Mouse (Mus musculus): ENCODE measurements around the gene Kdm4b. TPM values are rescaled to one million over a fixed set of nuclear protein-coding genes. Genes with fewer than 3 reads are reported as not detected.

The Kdm4b gene
- polyA plus RNA-seq (2015; fragmentation: Nextera tagmentation; extraction: Ambion mirVana) = 6.1 and 7.1 TPM in 2 replicates

- DNase-seq = peak; percentile 99
- H3K9me3 ChIP-seq (replicated peaks) = no peaks in the 10 kb centered on the region
- under 1% methylated on average over 57 of the region's 57 CpGs for WGBS (ENCODE audit: insufficient replicate concordance)
- ATAC-seq (ENCODE audit: low read depth) = peak; percentile 97
- peak within 1 kb of the TSS; percentile 81 for H3K4me3 ChIP-seq (replicated peaks)
- H3K27ac ChIP-seq = peak within 1 kb of the TSS; percentile 95
- H3K4me2 ChIP-seq = peak within 1 kb of the TSS; percentile 99
- peaks cover 36% of the 10 kb centered on the region for H3K36me3 ChIP-seq
- no peaks in the 10 kb centered on the region for H3K27me3 ChIP-seq
- peak within 1 kb of the TSS; percentile 93 for H3K9ac ChIP-seq
- peaks cover 52% of the 10 kb centered on the region for H3K4me1 ChIP-seq (replicated peaks)
Observed at GRCm38 (mm10) chr17:56325450-56326152, at the start of gene Kdm4b. TSS of gene Kdm4b (plus strand) at chr17:56326062.

DNA sequence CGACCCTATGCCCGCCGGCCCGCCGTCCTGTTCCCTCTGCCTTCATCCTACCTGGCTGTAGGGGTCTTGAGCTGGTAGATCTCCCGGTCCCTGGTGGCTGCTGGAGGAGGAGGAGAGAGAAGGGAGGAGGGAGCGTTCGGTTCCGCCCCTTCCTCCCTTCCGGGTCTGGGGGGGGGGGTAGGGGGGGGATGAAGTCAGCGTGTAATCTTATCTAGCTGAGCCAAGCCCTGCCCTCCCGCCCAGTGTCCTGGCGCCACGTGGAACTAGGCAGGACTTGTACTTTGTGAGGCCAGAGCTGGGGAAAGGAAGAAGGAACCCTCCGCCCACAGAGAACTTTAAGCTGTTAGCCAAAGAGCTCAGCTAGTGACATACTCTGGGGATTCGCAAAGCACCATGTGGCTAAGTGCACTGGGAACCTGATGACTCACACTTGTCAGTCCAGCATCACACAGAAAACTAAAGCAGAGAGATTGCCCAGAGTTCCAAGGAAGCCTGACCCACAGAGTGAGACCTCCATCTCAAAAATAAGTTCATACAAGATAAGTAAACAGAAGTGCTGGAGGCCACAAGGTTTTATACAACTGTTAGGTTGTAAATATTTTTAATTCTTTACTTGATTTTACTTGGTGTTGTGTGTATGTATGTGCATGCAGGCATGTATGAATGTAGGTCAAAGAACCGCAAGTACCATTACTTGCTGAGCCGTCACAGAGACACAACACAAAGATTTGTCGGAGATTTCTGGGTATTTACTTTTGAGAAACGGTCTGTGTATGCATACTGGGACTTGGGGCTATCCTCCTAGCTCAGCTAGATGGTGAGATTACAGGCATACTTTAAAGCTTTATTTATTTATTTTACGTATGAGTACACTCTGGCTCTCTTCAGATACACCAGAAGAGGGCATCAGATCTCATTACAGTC lies 49.0 kb upstream of the Kdm4b start, which contains the start of gene Ticam1:
Gene Ticam1, minus strand, starts transcription at position 144 of the 924 bp plus-strand sequence.
- 5% methylated on average over 18 of the region's 21 CpGs for WGBS (ENCODE audit: insufficient replicate concordance)
- Histone ChIP-seq H3K4me1 (replicated peaks) (peaks cover 85% of the 10 kb centered on the region), H3K36me3 (peaks cover 50% of the 10 kb centered on the region), H3K9ac (peak within 1 kb of the TSS; percentile 88), H3K9me3 (replicated peaks) (no peaks in the 10 kb centered on the region), H3K27me3 (no peaks in the 10 kb centered on the region), H3K4me3 (replicated peaks) (peak within 1 kb of the TSS; percentile 76), H3K4me2 (peak within 1 kb of the TSS; percentile 87), H3K27ac (peak within 1 kb of the TSS; percentile 94)
- peak; percentile 88 for DNase-seq
- ATAC-seq (ENCODE audit: low read depth) = peak; percentile 88

- Histone ChIP-seq H3K4me3 (replicated peaks) (peak overlapping the region; percentile 76), H3K4me2 (peak overlapping the region; percentile 87), H3K4me1 (replicated peaks) (peaks cover 79% of the 10 kb centered on the region), H3K9ac (peak overlapping the region; percentile 71), H3K9me3 (replicated peaks) (no peaks in the 10 kb centered on the region), H3K27ac (peak overlapping the region; percentile 94), H3K36me3 (peaks cover 44% of the 10 kb centered on the region), H3K27me3 (no peaks in the 10 kb centered on the region)
- DNase-seq = peak; percentile 29
- no peak for ATAC-seq (ENCODE audit: low read depth)
- 27% methylated on average over 2 of the region's 2 CpGs for WGBS (ENCODE audit: insufficient replicate concordance)
Observed at GRCm38 (mm10) chr17:56277567-56277893, 48.3 kb upstream of the Kdm4b start.

- 85% methylated on average over 5 of the region's 5 CpGs for whole genome bisulfite sequencing (ENCODE audit: insufficient replicate concordance)
- Histone ChIP-seq H3K4me3 (replicated peaks) (no peak overlapping the region), H3K4me2 (no peak overlapping the region), H3K9ac (peak overlapping the region; percentile 71), H3K27me3 (no peaks in the 10 kb centered on the region), H3K9me3 (replicated peaks) (no peaks in the 10 kb centered on the region), H3K27ac (peak overlapping the region; percentile 94), H3K4me1 (replicated peaks) (peaks cover 71% of the 10 kb centered on the region), H3K36me3 (peaks cover 45% of the 10 kb centered on the region)
- ATAC-seq (ENCODE audit: low read depth) (no peak), DNase-seq (no peak)
Observed at GRCm38 (mm10) chr17:56278340-56278739, 47.5 kb upstream of the Kdm4b start.

- Histone ChIP-seq H3K4me3 (replicated peaks) (no peak overlapping the region), H3K4me2 (no peak overlapping the region), H3K27ac (no peak overlapping the region), H3K9ac (0 out of 2 replicates have a peak overlapping the region, but pooled peaks have one; percentile 36), H3K36me3 (peaks cover 42% of the 10 kb centered on the region), H3K4me1 (replicated peaks) (peaks cover 59% of the 10 kb centered on the region), H3K9me3 (replicated peaks) (no peaks in the 10 kb centered on the region), H3K27me3 (no peaks in the 10 kb centered on the region)
- ATAC-seq (ENCODE audit: low read depth) (no peak), DNase-seq (no peak)
- 90% methylated on average over 12 of the region's 12 CpGs for WGBS (ENCODE audit: insufficient replicate concordance)
Observed at GRCm38 (mm10) chr17:56279481-56280155, 46.2 kb upstream of the Kdm4b start.

- peak overlapping the region; percentile 20; the same call in 1 of the 2 replicates for H3K27ac ChIP-seq
- peaks cover 58% of the 10 kb centered on the region for H3K36me3 ChIP-seq
- H3K9me3 ChIP-seq (replicated peaks) = no peaks in the 10 kb centered on the region
- no peak overlapping the region for H3K4me3 ChIP-seq (replicated peaks)
- H3K4me2 ChIP-seq = peak overlapping the region; percentile 28; the same call in 1 of the 2 replicates
- no peak for DNase-seq
- H3K27me3 ChIP-seq = no peaks in the 10 kb centered on the region
- 66% methylated on average over 12 of the region's 12 CpGs for WGBS (ENCODE audit: insufficient replicate concordance)
- H3K4me1 ChIP-seq (replicated peaks) = peaks cover 53% of the 10 kb centered on the region
- 0 out of 2 replicates have a peak overlapping the region, but pooled peaks have one; percentile 10 for H3K9ac ChIP-seq
- ATAC-seq (ENCODE audit: low read depth) = no peak
Observed at GRCm38 (mm10) chr17:56281193-56281592, 44.7 kb upstream of the Kdm4b start.

GRCm38 (mm10) chr17:56282802-56283201 lies 43.1 kb upstream of the Kdm4b start:
- 71% methylated on average over 4 of the region's 4 CpGs for WGBS (ENCODE audit: insufficient replicate concordance)
- Histone ChIP-seq H3K27ac (0 out of 2 replicates have a peak overlapping the region, but pooled peaks have one; percentile 9), H3K9me3 (replicated peaks) (no peaks in the 10 kb centered on the region), H3K4me1 (replicated peaks) (peaks cover 57% of the 10 kb centered on the region), H3K9ac (no peak overlapping the region), H3K36me3 (peaks cover 66% of the 10 kb centered on the region), H3K27me3 (no peaks in the 10 kb centered on the region), H3K4me3 (replicated peaks) (no peak overlapping the region), H3K4me2 (no peak overlapping the region)
- no peak for DNase-seq
- ATAC-seq (ENCODE audit: low read depth) = no peak

DNA sequence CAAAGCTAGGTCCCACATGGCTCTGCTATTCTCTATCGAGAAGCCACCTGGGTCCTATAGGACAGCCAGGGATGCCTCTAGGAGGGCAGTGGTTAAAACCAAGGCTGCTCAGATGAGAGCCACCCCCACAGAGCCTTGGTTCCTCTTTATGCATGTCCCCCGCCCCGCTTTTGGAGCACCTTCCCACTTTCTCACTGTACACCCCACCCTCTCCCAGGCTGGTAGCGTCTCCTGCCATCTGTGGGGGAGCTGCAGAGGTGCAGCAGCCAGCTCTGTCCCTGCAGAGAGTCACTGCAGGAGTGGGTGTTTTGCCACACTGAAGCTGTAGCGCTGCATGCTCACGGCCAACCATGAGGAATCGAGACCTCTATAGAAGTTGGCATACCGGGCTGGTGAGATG lies 42.5 kb upstream of the Kdm4b start:
- Histone ChIP-seq H3K27ac (0 out of 2 replicates have a peak overlapping the region, but pooled peaks have one; percentile 9), H3K9me3 (replicated peaks) (no peaks in the 10 kb centered on the region), H3K4me1 (replicated peaks) (peaks cover 57% of the 10 kb centered on the region), H3K4me2 (no peak overlapping the region), H3K27me3 (no peaks in the 10 kb centered on the region), H3K4me3 (replicated peaks) (no peak overlapping the region), H3K9ac (no peak overlapping the region), H3K36me3 (peaks cover 66% of the 10 kb centered on the region)
- DNase-seq = no peak
- ATAC-seq (ENCODE audit: low read depth) = no peak
- 76% methylated on average over 8 of the region's 8 CpGs for WGBS (ENCODE audit: insufficient replicate concordance)

DNA sequence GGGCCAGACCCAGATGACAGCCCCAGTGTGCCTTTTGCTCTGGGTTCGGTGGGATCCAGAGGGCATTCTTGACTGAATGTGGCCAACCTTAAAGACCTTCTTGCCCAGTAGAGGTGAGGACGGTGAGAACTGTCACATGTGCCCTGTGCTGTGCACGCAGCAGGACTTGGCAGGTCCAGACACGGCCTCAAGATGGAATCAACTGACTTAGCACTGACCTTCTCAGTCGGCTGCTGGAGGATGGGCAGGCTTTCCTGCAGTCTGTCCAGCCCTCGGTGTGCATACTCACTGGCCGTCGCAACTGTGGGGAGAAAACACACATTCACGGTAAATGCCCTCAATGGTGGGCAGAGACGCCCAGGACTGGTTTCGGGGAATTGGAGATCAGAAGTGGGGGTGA lies 39.9 kb upstream of the Kdm4b start:
- H3K9ac ChIP-seq = no peak overlapping the region
- no peak for DNase-seq
- H3K36me3 ChIP-seq = peaks cover 48% of the 10 kb centered on the region
- no peaks in the 10 kb centered on the region for H3K9me3 ChIP-seq (replicated peaks)
- H3K27me3 ChIP-seq = no peaks in the 10 kb centered on the region
- H3K27ac ChIP-seq = no peak overlapping the region
- H3K4me1 ChIP-seq (replicated peaks) = peaks cover 63% of the 10 kb centered on the region
- no peak for ATAC-seq (ENCODE audit: low read depth)
- no peak overlapping the region for H3K4me2 ChIP-seq
- H3K4me3 ChIP-seq (replicated peaks) = no peak overlapping the region
- 83% methylated on average over 11 of the region's 11 CpGs for WGBS (ENCODE audit: insufficient replicate concordance)

DNA sequence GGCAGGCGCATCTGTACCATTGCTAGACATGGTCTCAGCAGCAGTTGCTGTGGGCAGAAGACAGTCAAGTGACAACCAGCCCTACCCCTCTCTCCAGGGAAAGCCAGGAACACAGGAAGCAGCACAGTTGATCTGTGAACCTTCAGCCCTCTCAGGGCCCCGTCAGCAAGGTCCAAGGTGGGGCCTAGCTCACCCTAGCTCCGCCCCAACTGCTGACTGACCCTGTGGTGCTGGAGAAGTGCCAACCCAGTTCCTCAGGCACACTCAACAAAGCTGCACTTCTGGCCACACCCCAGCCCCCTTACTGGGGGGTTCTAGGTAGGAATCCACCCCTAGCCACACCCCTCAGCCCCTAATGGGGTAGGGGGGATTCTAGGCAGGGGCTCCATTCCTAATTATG lies 38.0 kb upstream of the Kdm4b start:
- Histone ChIP-seq H3K4me2 (peak overlapping the region; percentile 84), H3K4me1 (replicated peaks) (peaks cover 70% of the 10 kb centered on the region), H3K27ac (peak overlapping the region; percentile 93), H3K27me3 (no peaks in the 10 kb centered on the region), H3K36me3 (peaks cover 38% of the 10 kb centered on the region), H3K9me3 (replicated peaks) (no peaks in the 10 kb centered on the region), H3K4me3 (replicated peaks) (peak overlapping the region; percentile 31; the same call in 1 of the 2 replicates), H3K9ac (peak overlapping the region; percentile 77)
- DNase-seq (peak; percentile 67), ATAC-seq (ENCODE audit: low read depth) (peak; percentile 32)
- 26% methylated on average over 3 of the region's 3 CpGs for WGBS (ENCODE audit: insufficient replicate concordance)

DNA sequence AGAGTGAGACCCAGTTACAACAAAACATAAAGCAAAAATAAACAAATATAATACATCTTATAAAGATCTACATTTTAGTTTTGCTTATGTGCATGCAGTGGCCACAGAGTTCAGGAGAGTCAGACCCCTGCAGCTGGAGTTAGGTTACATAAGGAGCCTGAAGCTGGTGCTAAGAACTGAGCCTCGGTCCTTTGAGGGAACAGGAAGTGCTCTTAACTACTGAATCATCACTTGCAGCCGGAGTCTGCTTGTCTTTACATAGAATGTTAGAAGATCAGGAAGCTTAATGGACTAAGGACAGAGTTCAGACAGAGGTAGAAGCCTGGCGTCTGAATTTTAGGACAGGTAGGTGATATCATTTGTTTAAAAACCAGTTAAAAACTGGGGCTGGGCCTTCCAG lies 37.0 kb upstream of the Kdm4b start:
- Histone ChIP-seq H3K9ac (peak overlapping the region; percentile 77), H3K27me3 (no peaks in the 10 kb centered on the region), H3K36me3 (peaks cover 30% of the 10 kb centered on the region), H3K9me3 (replicated peaks) (no peaks in the 10 kb centered on the region), H3K4me3 (replicated peaks) (peak overlapping the region; percentile 65), H3K4me2 (peak overlapping the region; percentile 84), H3K27ac (peak overlapping the region; percentile 93), H3K4me1 (replicated peaks) (peaks cover 74% of the 10 kb centered on the region)
- ATAC-seq (ENCODE audit: low read depth) = no peak
- WGBS (ENCODE audit: insufficient replicate concordance) = 21% methylated on average over 3 of the region's 3 CpGs
- no peak for DNase-seq

All from liver, embryonic 13.5 days (tissue).